Mouse (Mus musculus) ovary, adult 18-20 months (tissue): ENCODE data around the gene Ppp5c.
A peak's percentile ranks its signal among the peaks of the same experiment; 100 is the strongest.
"Not testable (repeated sequence)": the region's sequence is repeated elsewhere in the genome, so short reads cannot be mapped to it uniquely, and the experiment has no call there.

ENCODE experiments used
- DNase-seq: peaks from one replicate; pipeline ENCODE4 v3.0.0; 2022; ENCODE audit warnings: low spot score, mixed read lengths

Gene Ppp5c

DNA sequence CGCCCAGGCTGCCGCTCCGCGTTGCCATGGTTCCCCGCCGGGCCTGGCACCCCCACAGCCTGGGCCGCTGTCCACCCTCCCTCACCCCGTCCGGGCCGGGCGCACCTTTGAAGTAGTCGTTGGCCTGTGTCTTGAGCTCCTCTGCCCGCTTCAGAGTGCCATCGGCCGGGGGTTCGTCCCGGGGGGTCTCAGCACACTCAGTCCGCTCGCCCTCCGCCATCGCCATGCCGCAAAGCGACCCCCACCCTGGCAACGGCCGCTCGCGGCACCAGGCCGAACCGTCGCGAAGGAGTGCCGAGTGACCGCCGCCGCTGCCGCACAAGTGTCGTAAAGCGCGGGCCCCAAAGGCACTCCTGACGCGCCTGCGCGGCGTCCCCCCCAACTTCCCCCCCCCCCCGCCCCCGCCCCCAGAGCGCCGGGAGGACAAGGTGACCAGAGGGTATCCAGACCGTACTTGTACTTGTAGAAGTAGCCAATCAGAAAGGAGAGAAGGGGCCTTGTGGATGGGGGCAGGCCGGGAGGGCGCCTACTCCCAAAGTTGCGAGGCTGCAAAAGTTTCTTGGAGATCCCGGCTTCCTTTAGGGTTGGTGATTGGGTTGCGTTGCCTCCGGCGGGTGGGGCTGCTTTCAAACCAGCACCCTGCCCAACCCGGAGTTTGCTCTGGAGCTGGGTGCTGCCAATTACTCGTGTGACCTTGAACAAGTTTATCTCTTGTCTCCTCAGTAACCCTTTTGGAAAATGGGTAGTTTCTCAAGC lies at the start of gene Ppp5c:
TSS of gene Ppp5c (minus strand) at position 337 of the 756 bp plus-strand sequence.
- DNase-seq, result peak; percentile 90

- no peak for DNase-seq
Observed at GRCm38 (mm10) chr7:17076542-17076941, 48.8 kb upstream of the Ppp5c start.

- no peak for DNase-seq
Observed at GRCm38 (mm10) chr7:17073904-17074615, 46.3 kb upstream of the Ppp5c start, which contains the start of gene Psg16. Gene Psg16 (plus strand): TSS chr7:17074040.

GRCm38 (mm10) chr7:17073513-17073903 lies 45.8 kb upstream of the Ppp5c start:
- DNase-seq, result no peak

GRCm38 (mm10) chr7:17067651-17068050 lies 39.9 kb upstream of the Ppp5c start:
- not testable (repeated sequence) for DNase-seq

- DNase-seq, result no peak
Observed at GRCm38 (mm10) chr7:17067000-17067399, 39.3 kb upstream of the Ppp5c start.

DNA sequence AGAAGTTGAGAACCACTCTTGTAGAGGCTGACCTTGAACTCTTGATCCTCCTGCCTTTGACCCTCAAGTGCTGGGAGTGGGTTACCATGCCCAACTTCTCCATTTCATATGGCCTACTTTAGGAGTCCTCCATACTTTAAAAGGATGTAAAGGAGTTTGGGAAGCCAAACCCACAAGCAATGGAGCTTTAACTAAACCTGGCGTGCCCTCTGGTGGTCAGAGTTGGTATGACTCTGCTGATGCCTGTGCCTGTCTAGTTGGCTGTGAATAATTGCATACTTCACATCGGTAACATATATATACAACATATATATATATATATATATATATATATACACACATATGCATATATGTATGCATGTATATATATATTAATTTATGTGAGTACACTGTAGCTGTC lies 38.7 kb upstream of the Ppp5c start:
- no peak for DNase-seq

GRCm38 (mm10) chr7:17065620-17066019 lies 37.9 kb upstream of the Ppp5c start:
- no peak for DNase-seq

DNA sequence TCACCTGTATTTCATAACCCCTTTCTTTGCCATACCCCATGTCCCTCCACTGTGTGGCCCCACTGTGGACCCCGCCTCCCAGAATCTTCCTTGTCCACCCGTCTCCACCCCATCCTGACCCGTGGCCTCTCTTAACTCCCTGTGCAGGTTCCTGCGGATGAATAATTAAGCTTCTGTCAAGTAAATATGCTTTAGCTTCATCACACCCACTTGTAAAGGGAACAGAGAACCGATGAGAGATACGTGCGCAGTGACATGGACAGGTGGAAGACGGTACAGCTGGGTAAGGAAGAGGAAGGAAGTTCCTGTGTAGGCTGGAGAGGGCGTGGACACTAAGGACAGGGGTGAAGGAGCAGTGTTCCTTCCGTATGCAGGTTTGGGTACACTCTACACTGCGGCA lies 35.1 kb upstream of the Ppp5c start:
- no peak for DNase-seq

DNA sequence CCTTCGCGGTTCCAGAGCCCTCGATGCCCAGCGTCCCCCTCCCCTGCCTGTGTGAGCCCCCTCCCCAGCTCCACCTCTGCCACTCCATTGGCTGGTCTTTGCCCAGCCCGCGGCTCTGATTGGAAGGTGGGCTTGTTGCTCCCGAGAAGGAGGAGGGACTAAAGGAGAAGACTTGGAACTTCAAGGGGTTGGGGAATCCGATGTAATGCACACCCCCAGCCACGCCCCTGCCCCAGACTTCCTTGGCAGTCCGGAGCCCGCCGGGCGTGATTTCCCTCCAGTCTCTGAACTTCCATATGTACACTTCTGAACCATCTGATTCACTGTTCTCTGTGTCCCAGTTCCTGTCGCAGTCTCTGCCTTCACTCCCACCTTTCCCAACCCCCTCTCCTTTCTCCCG lies 34.7 kb upstream of the Ppp5c start, which contains the start of gene Hif3a:
TSS of gene Hif3a (minus strand) at position 39 of the 400 bp plus-strand sequence.
- no peak for DNase-seq

DNA sequence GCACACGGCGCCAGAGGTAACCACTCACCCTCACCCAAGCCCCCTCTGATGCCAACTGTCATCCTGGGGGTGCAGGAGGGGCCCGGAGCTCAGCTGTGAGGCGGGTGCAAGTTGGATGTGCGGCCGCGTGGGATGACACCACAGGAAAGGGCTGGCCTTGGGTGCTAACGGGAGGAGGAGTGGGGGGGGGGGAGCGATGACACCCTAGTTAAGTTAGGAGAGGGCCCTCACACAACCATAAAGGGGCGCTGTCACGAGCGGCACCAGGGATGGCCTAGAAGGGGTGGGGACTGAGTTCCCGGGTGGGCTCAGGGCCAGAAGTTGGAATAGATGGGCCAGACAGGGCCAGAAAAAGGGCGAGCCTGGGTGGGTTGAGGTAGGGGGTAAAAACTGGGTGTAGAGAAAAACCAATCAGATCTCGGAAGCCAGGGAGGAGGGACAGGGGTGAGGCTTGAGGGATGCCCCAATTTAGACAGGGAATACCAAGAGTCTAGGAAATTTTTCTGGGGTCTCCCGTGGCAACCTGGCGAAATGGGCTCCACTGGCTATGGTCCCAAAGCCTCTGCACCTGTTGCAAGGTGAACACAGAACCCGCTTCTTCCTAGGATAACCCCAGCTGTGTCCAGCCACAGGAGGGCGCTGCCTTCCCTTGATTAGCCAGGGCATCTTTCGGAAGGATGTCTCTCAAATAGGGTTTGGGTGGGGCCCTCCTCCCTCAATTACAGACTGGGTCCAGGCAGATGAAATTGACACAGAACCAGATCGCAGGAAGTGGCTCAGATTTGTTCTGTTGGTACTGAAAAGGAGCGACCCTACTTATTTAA lies 33.3 kb upstream of the Ppp5c start:
- DNase-seq, result no peak

- DNase-seq, result peak; percentile 82
Observed at GRCm38 (mm10) chr7:17060031-17060781, 32.5 kb upstream of the Ppp5c start.

DNA sequence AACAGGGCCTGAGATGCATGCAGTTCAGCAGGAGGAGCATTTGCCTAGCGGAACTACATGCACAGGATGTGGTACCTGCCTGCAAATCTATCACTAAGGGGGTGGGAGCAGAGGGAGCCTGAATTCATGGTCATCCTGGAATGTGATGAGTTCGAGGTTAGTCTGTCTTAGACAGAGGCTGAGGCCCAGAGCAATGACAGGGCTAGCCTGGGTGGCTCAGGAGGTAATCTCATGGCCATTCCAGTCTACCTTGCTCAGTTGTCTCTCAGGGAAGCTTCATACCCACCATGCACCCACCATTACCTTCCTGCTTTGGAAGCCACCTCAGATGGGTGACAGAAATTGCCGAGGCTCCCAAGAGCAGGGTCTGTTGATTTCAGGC lies 31.7 kb upstream of the Ppp5c start:
- DNase-seq, result no peak

DNA sequence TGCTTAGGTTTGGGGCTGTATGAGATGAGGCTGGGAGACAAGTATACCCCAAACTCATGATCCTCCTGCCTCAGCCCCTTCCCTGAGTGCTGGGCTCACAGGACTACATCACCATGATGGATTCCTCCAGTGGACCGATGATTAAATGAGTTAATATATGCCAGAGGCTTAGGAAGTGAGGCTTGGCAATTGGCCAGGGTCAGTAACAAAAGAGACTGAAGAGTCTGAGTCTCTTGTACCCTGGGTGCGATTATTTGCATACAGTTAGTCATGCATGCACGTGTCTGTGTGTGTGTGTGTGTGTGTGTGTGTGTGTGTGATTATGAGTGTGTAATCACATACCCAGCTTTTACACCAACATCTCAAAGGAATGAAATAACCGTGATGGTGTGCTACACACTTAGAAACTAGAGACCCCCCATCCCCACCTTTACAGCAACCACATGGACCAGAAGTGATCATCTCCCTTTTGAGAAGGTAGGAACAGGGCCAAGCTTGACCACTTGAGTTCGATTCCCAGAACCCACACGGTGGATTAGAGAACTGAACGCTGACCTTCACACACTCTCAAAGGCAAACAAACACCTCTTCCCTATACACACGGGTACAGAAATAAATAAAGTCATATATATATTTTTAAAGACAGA lies 31.2 kb upstream of the Ppp5c start:
- no peak for DNase-seq

DNA sequence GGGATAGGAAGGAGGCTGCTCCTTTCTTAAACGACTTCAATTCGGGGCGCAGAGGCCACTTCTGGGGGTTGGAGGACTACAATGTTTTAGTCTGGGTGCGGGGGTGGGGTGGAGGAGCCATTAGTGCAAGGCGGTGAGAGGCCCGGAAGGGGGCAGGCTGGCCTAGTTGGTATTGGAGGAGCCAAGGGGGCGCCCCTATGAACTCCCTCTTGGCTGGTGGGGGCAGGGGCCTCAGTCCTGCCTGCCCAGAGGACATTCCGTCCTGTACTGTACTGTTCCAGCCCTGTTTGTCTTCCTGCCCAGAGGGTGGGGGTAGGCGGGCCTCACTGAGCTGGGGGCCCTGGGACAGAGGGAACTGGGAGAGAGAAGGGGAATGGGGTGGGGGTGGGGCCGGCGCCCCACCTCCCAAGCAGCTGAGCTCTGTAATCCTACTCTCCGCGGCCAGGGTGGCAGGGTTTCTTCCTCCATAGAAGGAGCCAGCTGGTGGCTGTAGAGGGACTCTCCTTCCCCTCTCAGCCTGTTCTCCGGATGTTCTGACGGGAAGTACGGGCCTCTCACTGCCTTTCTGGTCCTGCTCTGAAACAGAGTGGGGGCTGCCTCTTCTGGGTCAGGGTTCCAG lies 30.5 kb upstream of the Ppp5c start:
- DNase-seq, result peak; percentile 57

- no peak for DNase-seq
Observed at GRCm38 (mm10) chr7:17056601-17057523, 29.1 kb upstream of the Ppp5c start.

DNA sequence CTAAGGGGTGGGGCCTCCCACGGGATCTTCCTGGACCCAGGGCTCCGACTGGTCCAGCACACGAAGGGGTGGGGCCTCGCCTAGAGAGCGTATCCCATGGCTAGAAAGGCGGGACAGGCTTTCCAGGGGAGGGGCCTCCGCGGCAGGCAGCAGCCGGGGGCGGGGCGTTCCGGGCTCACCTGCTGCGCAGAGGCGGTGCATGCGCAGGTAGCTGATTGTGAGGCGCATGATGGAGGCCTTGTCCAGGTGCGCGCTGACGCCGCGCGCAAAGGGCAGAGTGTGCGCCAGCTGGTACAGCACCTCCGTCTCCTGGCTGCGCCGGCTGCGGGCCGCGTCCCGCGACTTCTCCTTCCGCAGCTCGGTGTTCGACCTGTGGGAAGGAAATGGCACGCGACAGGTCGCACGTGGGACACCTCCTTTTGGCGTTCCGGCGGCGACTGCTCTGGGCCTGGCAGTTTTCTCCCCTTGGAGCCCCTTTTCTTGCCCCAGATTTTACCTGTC lies 28.4 kb upstream of the Ppp5c start:
- DNase-seq, result peak; percentile 81

GRCm38 (mm10) chr7:17055287-17055946 lies 27.7 kb upstream of the Ppp5c start:
- DNase-seq, result no peak
